Mouse (Mus musculus) bone marrow macrophage, adult 2 months (primary cell): ENCODE measurements around the gene 1810055G02Rik.

Experiments
- CTCF ChIP-seq: IDR thresholded peaks from 2 replicates; pipeline ENCODE4 v1.5.1; 2012; ENCODE audit warnings: low read depth, mild to moderate bottlenecking, low read length, moderate library complexity
- POLR2A ChIP-seq: IDR thresholded peaks from 2 replicates; pipeline ENCODE4 v1.6.1; 2012; ENCODE audit warnings: mild to moderate bottlenecking, low read depth, low read length, borderline replicate concordance

DNA sequence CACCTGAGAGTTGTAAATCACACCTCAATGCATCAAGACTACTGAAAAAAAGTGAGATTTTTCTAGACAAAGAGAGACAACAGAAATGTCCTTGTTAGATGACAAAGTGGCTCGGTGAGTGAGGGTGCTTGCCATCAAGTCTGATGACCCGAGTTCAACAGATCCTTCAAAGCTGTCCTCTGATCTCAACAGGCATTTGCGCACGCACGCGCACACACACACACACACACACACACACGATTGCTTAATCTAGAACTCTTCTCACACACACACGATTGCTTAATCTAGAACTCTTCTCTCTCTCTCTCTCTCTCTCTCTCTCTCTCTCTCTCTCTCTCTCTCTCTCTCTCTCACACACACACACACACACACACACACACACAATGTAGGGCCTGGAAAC is 12.1 kb upstream of the 1810055G02Rik start:
- TF ChIP-seq POLR2A (no peak), CTCF (no peak)
